Mouse (Mus musculus) liver, embryonic 14.5 days (tissue): ENCODE data around the gene Tns4. TPM values are rescaled to one million over a fixed set of nuclear protein-coding genes. Genes with fewer than 3 reads are reported as not detected.

Experiments used
- ATAC-seq: fragments of 200-750 bp; cut with Nextera tagmentation; 2 replicates; pipeline ENCODE4 v1.8.0; 2017; ENCODE audit warnings: moderate number of reproducible peaks, mild to moderate bottlenecking, moderate library complexity; ENCODE audit not compliant: insufficient read depth
- DNase-seq, 3 experiments: peaks; one replicate each; pipeline ENCODE4 v3.0.0-alpha.2; 2012 to 2013; ENCODE audit warnings: low read depth in 3 of 3, low spot score in 3 of 3
- H3K27ac ChIP-seq: fragments of 300-500 bp; sonication (generic); 2 replicates; pipeline ENCODE4 v1.5.1; 2014; ENCODE audit warnings: moderate library complexity, mild to moderate bottlenecking, control low read depth, inconsistent platforms
- H3K27me3 ChIP-seq: fragments of 300-500 bp; sonication (generic); 2 replicates; pipeline ENCODE4 v1.6.1; 2014; ENCODE audit warnings: mild to moderate bottlenecking, low read length, moderate library complexity; ENCODE audit not compliant: control insufficient read depth, insufficient read depth
- H3K36me3 ChIP-seq: fragments of 300-500 bp; sonication (generic); replicated peaks from 2 replicates; pipeline ENCODE4 v1.6.1; 2014; ENCODE audit warnings: low read depth; ENCODE audit not compliant: control insufficient read depth, insufficient read depth
- H3K4me1 ChIP-seq, 2 experiments: fragments of 200-500 bp in 1 of 2; fragments of 300-500 bp in 1 of 2; sonication (generic) in 1 of 2; replicated peaks; 2 replicates each; pipeline ENCODE4 v1.6.1; 2012 to 2014; ENCODE audit warnings: antibody characterized with exemption in 1 of 2, inconsistent platforms in 1 of 2, low read length in 1 of 2; ENCODE audit not compliant: control insufficient read depth in 2 of 2, insufficient read depth in 2 of 2
- H3K4me2 ChIP-seq: fragments of 300-500 bp; sonication (generic); 2 replicates; pipeline ENCODE4 v1.6.1; 2014; ENCODE audit warnings: low read depth, mild to moderate bottlenecking, control low read depth, moderate library complexity
- H3K4me3 ChIP-seq, 2 experiments: fragments of 200-500 bp in 1 of 2; fragments of 300-500 bp in 1 of 2; sonication (generic) in 1 of 2; 2 replicates each; pipeline ENCODE4 v1.5.1; 2012 to 2014; ENCODE audit warnings: low read depth in 2 of 2, low read length in 2 of 2, mild to moderate bottlenecking in 2 of 2, control low read depth in 1 of 2, inconsistent platforms in 1 of 2, moderate library complexity in 1 of 2; ENCODE audit not compliant: insufficient read depth in 1 of 2
- H3K9ac ChIP-seq: fragments of 300-500 bp; sonication (generic); replicated peaks from 2 replicates; pipeline ENCODE4 v1.6.1; 2014; ENCODE audit warnings: mild to moderate bottlenecking, control low read depth, moderate library complexity
- H3K9me3 ChIP-seq: fragments of 300-500 bp; sonication (generic); 2 replicates; pipeline ENCODE4 v1.6.1; 2016; ENCODE audit warnings: low read length, mixed read lengths; ENCODE audit not compliant: control insufficient read depth
- CTCF ChIP-seq: IDR thresholded peaks from 2 replicates; pipeline ENCODE4 v1.5.1; 2016; ENCODE audit warnings: antibody characterized with exemption, low read depth, control low read depth
- EP300 ChIP-seq: IDR thresholded peaks from 2 replicates; pipeline ENCODE4 v1.6.1; 2016; ENCODE audit warnings: antibody characterized with exemption, low read depth
- WGBS: fragments of 180-500 bp; shearing (Covaris S2); extraction: QIAGEN DNeasy Blood & Tissue Kit; methylation state at CpG from one replicate; pipeline ENCODE4 v1.1.7; 2014; ENCODE audit not compliant: insufficient replicate concordance; 5-methylcytosine and 5-hydroxymethylcytosine counted together
- polyA plus RNA-seq, 2 experiments: library from polyadenylated mRNA; depleted of rRNA in 1 of 2; stranded (reverse) in 1 of 2; unstranded in 1 of 2; fragments of >200 nt; fragmentation: Nextera tagmentation in 1 of 2; extraction: Ambion mirVana in 1 of 2; gene quantifications; 2 replicates each; pipeline versions ENCODE4 v1.2.1 to v1.2.3; 2012 to 2014

Tns4 gene
- polyA plus RNA-seq, 2 experiments = 0.09 to 0.36 TPM

GRCm38 (mm10) chr11:99130736-99131462, 41.8 kb upstream of the Tns4 start:
- ATAC-seq (no peak), DNase-seq (no peak)
- no peak overlapping the region for H3K4me2 ChIP-seq
- no peak overlapping the region for H3K4me3 ChIP-seq
- 26% methylated on average over 5 of the region's 5 CpGs for WGBS
- no peak overlapping the region for H3K27ac ChIP-seq
- peaks cover 0 to 15% of the 10 kb centered on the region in 2 experiments; a peak in 3 of 4 replicates for H3K4me1 ChIP-seq
- H3K36me3 ChIP-seq = no peaks in the 10 kb centered on the region
- H3K9me3 ChIP-seq = no peaks in the 10 kb centered on the region
- no peak overlapping the region for H3K9ac ChIP-seq
- H3K27me3 ChIP-seq = no peaks in the 10 kb centered on the region
- TF ChIP-seq EP300 (no peak), CTCF (no peak)

GRCm38 (mm10) chr11:99129287-99129686, 40.2 kb upstream of the Tns4 start:
- 38% methylated on average over 2 of the region's 2 CpGs for WGBS

GRCm38 (mm10) chr11:99127785-99128682, 38.9 kb upstream of the Tns4 start:
- TF ChIP-seq CTCF = no peak
- TF ChIP-seq EP300 = no peak
- Histone ChIP-seq H3K9ac (no peak overlapping the region), H3K4me3 (no peak overlapping the region), H3K27ac (no peak overlapping the region), H3K9me3 (no peaks in the 10 kb centered on the region), H3K36me3 (no peaks in the 10 kb centered on the region), H3K4me2 (no peak overlapping the region), H3K4me1 (peaks cover 0 to 6% of the 10 kb centered on the region in 2 experiments; a peak in 3 of 4 replicates), H3K27me3 (no peaks in the 10 kb centered on the region)
- DNase-seq (no peak), ATAC-seq (no peak)
- WGBS = 43% methylated on average over 18 of the region's 18 CpGs

More at GRCm38 (mm10) chr11:99129287-99129686, 40.2 kb upstream of the Tns4 start:
- TF ChIP-seq CTCF (no peak), EP300 (no peak)
- Histone ChIP-seq H3K9me3 (no peaks in the 10 kb centered on the region), H3K27me3 (no peaks in the 10 kb centered on the region), H3K27ac (no peak overlapping the region), H3K36me3 (no peaks in the 10 kb centered on the region), H3K9ac (no peak overlapping the region), H3K4me2 (no peak overlapping the region), H3K4me3 (no peak overlapping the region), H3K4me1 (peaks cover 0 to 15% of the 10 kb centered on the region in 2 experiments; a peak in 3 of 4 replicates)
- ATAC-seq (no peak), DNase-seq (no peak)

GRCm38 (mm10) chr11:99126482-99127253, 37.6 kb upstream of the Tns4 start:
- Histone ChIP-seq H3K27me3 (no peaks in the 10 kb centered on the region), H3K9me3 (no peaks in the 10 kb centered on the region), H3K4me3 (no peak overlapping the region), H3K4me1 (peaks cover 0 to 1% of the 10 kb centered on the region in 2 experiments; a peak in 2 of 4 replicates), H3K9ac (no peak overlapping the region), H3K4me2 (no peak overlapping the region), H3K36me3 (no peaks in the 10 kb centered on the region), H3K27ac (no peak overlapping the region)
- no peak for DNase-seq
- WGBS = 8% methylated on average over 5 of the region's 5 CpGs
- no peak for TF ChIP-seq CTCF
- TF ChIP-seq EP300 = no peak
- ATAC-seq = peak; percentile 33; the same call in 1 of the 2 replicates
